Mouse (Mus musculus) hindbrain, embryonic 15.5 days (tissue): ENCODE data around the gene Tm9sf3. TPM values are rescaled to one million over a fixed set of nuclear protein-coding genes. Genes with fewer than 3 reads are reported as not detected.
A peak's percentile ranks its signal among the peaks of the same experiment; 100 is the strongest.

ENCODE experiments used
- ATAC-seq: fragments of 200-750 bp; cut with Nextera tagmentation; 2 replicates; pipeline ENCODE4 v1.8.0; 2017; ENCODE audit warnings: low read depth, moderate number of reproducible peaks, moderate TSS enrichment; ENCODE audit not compliant: low FRiP score
- H3K27ac ChIP-seq: fragments of 300-500 bp; sonication (generic); replicated peaks from 2 replicates; pipeline ENCODE4 v1.5.1; 2015; ENCODE audit warnings: mild to moderate bottlenecking, inconsistent platforms
- H3K27me3 ChIP-seq: fragments of 300-500 bp; sonication (generic); 2 replicates; pipeline ENCODE4 v1.6.1; 2015; ENCODE audit warnings: control low read depth, inconsistent platforms
- H3K36me3 ChIP-seq: fragments of 300-500 bp; sonication (generic); 2 replicates; pipeline ENCODE4 v1.6.1; 2015; ENCODE audit warnings: control low read depth, inconsistent platforms
- H3K4me1 ChIP-seq: fragments of 300-500 bp; sonication (generic); replicated peaks from 2 replicates; pipeline ENCODE4 v1.6.1; 2015; ENCODE audit warnings: control low read depth, inconsistent platforms
- H3K4me2 ChIP-seq: fragments of 300-500 bp; sonication (generic); 2 replicates; pipeline ENCODE4 v1.6.1; 2015; ENCODE audit warnings: moderate library complexity, mild to moderate bottlenecking, inconsistent platforms
- H3K4me3 ChIP-seq: fragments of 300-500 bp; sonication (generic); 2 replicates; pipeline ENCODE4 v1.5.1; 2015; ENCODE audit warnings: mild to moderate bottlenecking, inconsistent platforms
- H3K9ac ChIP-seq: fragments of 300-500 bp; sonication (generic); 2 replicates; pipeline ENCODE4 v1.6.1; 2015; ENCODE audit warnings: inconsistent platforms
- H3K9me3 ChIP-seq: fragments of 300-500 bp; sonication (generic); 2 replicates; pipeline ENCODE4 v1.6.1; 2016; ENCODE audit warnings: control low read depth, inconsistent platforms
- WGBS: fragments of 180-500 bp; shearing (Covaris S2); methylation state at CpG from one replicate; pipeline ENCODE4 v1.1.7; 2015; 5-methylcytosine and 5-hydroxymethylcytosine counted together
- polyA plus RNA-seq: library from polyadenylated mRNA; unstranded; fragments of >200 nt; fragmentation: Nextera tagmentation; extraction: Ambion mirVana; gene quantifications from 2 replicates; pipeline ENCODE4 v1.2.1, GENCODE M21; 2015

Gene Tm9sf3
- polyA plus RNA-seq, 1 experiment from 2014 or later = 90.0 TPM

DNA sequence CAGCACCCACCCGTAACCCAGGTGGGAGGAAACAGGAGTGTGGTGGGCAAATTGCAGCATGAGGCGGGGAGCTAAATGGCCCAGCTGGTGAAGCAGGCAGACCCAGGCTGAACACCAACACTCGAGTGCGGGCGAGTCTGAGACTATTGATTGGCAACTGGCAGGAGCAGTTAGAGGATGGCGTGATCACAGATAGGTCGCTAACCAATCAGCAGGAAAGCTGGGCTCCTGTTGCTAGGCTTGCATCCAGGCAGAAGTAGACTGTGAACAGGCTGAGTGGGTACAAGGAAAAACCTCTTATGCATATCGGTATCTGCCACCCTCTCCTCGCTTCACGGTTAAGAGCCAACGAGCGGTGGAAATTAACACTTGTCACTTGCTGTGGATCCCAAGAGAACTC lies 66.2 kb downstream of the Tm9sf3 start:
- H3K9me3 ChIP-seq = no peaks in the 10 kb centered on the region
- H3K4me1 ChIP-seq = peaks cover 6% of the 10 kb centered on the region; the same call in 1 of the 2 replicates
- no peak overlapping the region for H3K9ac ChIP-seq
- H3K36me3 ChIP-seq = no peaks in the 10 kb centered on the region
- no peak overlapping the region for H3K4me3 ChIP-seq
- no peak overlapping the region for H3K27ac ChIP-seq
- H3K4me2 ChIP-seq = no peak overlapping the region
- 81% methylated on average over 12 of the region's 12 CpGs for WGBS
- no peak for ATAC-seq
- no peaks in the 10 kb centered on the region for H3K27me3 ChIP-seq

DNA sequence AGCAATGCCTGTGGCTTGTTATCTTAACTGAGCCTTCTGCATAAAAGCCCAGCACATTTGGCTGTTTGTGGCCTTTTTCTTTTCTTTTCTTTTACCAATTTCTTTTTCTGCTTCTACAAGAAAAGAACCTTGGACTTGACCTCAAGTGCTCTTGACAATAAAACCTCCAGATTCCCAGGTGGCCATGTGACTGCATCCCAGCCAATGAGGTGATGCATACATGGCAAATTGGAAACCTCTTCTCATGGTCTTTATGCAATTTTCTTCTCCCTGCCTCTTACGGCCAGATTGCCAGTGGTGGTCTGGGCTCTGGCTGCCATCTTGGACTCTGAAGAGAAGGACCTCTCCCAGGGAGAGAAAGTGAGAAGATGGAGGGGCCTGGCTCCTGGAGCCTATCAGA lies 70.4 kb downstream of the Tm9sf3 start:
- H3K27ac ChIP-seq = no peak overlapping the region
- no peak for ATAC-seq
- H3K4me1 ChIP-seq = peaks cover 8% of the 10 kb centered on the region; the same call in 1 of the 2 replicates
- no peak overlapping the region for H3K4me2 ChIP-seq
- H3K4me3 ChIP-seq = no peak overlapping the region
- 86% methylated on average over 1 of the region's 1 CpGs for WGBS
- H3K36me3 ChIP-seq = no peaks in the 10 kb centered on the region
- H3K9ac ChIP-seq = no peak overlapping the region
- no peaks in the 10 kb centered on the region for H3K27me3 ChIP-seq
- no peaks in the 10 kb centered on the region for H3K9me3 ChIP-seq

DNA sequence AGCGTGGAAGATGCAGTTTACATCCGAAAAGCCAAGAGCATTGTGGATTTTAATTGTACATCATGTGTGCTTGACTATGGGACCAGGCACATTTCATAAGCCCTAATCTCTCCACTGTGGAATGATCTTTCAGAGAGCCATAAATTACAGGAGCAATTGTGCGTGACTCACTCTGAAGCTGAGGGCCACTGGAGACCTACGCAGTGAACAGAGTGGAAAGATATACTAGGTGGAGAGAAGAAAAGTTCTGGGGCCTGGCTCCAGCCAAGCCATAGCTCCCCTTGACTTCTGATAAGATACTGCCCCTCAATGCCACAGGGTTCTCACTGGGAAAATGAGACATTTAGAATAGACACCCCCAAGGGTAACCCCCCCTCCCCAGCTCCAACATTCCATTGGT lies 70.8 kb downstream of the Tm9sf3 start:
- Histone ChIP-seq H3K27ac (no peak overlapping the region), H3K27me3 (no peaks in the 10 kb centered on the region), H3K36me3 (no peaks in the 10 kb centered on the region), H3K4me1 (peaks cover 8% of the 10 kb centered on the region; the same call in 1 of the 2 replicates), H3K4me3 (no peak overlapping the region), H3K9me3 (no peaks in the 10 kb centered on the region), H3K9ac (no peak overlapping the region), H3K4me2 (no peak overlapping the region)
- peak; percentile 38; the same call in 1 of the 2 replicates for ATAC-seq
- 69% methylated on average over 4 of the region's 4 CpGs for WGBS

- no peak for ATAC-seq
- no peak overlapping the region for H3K27ac ChIP-seq
- H3K9me3 ChIP-seq = no peaks in the 10 kb centered on the region
- H3K4me1 ChIP-seq = peaks cover 8% of the 10 kb centered on the region; the same call in 1 of the 2 replicates
- WGBS = 84% methylated on average over 9 of the region's 9 CpGs
- H3K9ac ChIP-seq = no peak overlapping the region
- H3K4me2 ChIP-seq = no peak overlapping the region
- H3K4me3 ChIP-seq = no peak overlapping the region
- no peaks in the 10 kb centered on the region for H3K36me3 ChIP-seq
- no peaks in the 10 kb centered on the region for H3K27me3 ChIP-seq
Observed at GRCm38 (mm10) chr19:41191724-41192123, 72.1 kb downstream of the Tm9sf3 start.

GRCm38 (mm10) chr19:41190876-41191434 lies 72.8 kb downstream of the Tm9sf3 start:
- Histone ChIP-seq H3K9me3 (no peaks in the 10 kb centered on the region), H3K4me1 (peaks cover 8% of the 10 kb centered on the region; the same call in 1 of the 2 replicates), H3K4me2 (no peak overlapping the region), H3K9ac (no peak overlapping the region), H3K27ac (no peak overlapping the region), H3K36me3 (no peaks in the 10 kb centered on the region), H3K4me3 (no peak overlapping the region), H3K27me3 (no peaks in the 10 kb centered on the region)
- peak; percentile 48; the same call in 1 of the 2 replicates for ATAC-seq
- WGBS = 22% methylated on average over 6 of the region's 6 CpGs

DNA sequence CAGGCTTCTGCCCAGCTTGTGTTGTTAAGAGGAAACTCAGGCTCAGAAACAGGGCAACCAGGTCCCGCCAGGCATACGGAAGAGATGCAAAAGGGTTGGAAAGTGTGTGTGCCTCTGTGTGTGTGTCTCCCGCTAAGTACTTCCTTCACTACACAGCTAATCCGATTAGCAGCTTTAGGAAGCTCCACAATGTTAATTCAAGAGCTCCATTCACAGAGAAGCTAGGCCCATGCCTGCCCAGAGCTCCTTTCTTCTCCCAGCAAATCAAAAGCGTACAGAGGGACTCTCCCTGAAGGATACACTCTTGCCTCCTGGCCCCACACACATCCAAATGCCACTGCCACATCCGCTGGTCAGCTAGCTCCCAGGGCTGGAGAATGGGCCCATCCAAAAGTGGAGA lies 86.5 kb downstream of the Tm9sf3 start:
- Histone ChIP-seq H3K4me3 (no peak overlapping the region), H3K27ac (no peak overlapping the region), H3K9ac (no peak overlapping the region), H3K4me2 (no peak overlapping the region), H3K36me3 (no peaks in the 10 kb centered on the region), H3K4me1 (0 out of 2 replicates have a peak, but pooled peaks cover 4% of the 10 kb centered on the region), H3K9me3 (no peaks in the 10 kb centered on the region), H3K27me3 (no peaks in the 10 kb centered on the region)
- WGBS = 53% methylated on average over 6 of the region's 6 CpGs
- ATAC-seq = no peak

DNA sequence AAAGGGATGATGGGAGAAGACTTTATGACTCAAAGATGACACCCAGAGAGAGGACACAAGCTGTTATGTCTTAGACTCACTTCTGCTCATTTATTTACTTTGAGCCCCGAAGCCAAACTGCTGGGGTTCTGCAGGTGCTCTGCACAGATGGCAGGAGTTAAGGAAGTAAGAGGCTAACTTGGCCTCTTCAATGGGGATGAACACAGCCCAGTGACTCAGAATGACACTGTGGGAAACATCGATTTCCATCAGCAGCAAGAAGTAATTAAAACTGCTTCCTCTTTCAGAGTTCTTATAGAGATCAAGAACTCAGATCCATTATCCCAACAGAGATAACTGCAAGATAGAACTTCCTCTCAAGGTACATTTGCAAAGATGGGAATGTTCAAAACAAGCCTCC lies 86.9 kb downstream of the Tm9sf3 start:
- Histone ChIP-seq H3K4me2 (no peak overlapping the region), H3K9me3 (no peaks in the 10 kb centered on the region), H3K36me3 (no peaks in the 10 kb centered on the region), H3K27ac (no peak overlapping the region), H3K27me3 (no peaks in the 10 kb centered on the region), H3K4me3 (no peak overlapping the region), H3K4me1 (0 out of 2 replicates have a peak, but pooled peaks cover 4% of the 10 kb centered on the region), H3K9ac (no peak overlapping the region)
- WGBS = 73% methylated on average over 2 of the region's 2 CpGs
- ATAC-seq = no peak

GRCm38 (mm10) chr19:41165914-41166235 lies 97.9 kb downstream of the Tm9sf3 start:
- Histone ChIP-seq H3K36me3 (no peaks in the 10 kb centered on the region), H3K4me2 (no peak overlapping the region), H3K27ac (no peak overlapping the region), H3K9me3 (no peaks in the 10 kb centered on the region), H3K4me1 (peaks cover 6% of the 10 kb centered on the region), H3K4me3 (no peak overlapping the region), H3K27me3 (0 out of 2 replicates have a peak, but pooled peaks cover 3% of the 10 kb centered on the region), H3K9ac (no peak overlapping the region)
- WGBS = 57% methylated on average over 5 of the region's 5 CpGs
- 0 out of 2 replicates have a peak, but pooled peaks have one; percentile 48 for ATAC-seq

DNA sequence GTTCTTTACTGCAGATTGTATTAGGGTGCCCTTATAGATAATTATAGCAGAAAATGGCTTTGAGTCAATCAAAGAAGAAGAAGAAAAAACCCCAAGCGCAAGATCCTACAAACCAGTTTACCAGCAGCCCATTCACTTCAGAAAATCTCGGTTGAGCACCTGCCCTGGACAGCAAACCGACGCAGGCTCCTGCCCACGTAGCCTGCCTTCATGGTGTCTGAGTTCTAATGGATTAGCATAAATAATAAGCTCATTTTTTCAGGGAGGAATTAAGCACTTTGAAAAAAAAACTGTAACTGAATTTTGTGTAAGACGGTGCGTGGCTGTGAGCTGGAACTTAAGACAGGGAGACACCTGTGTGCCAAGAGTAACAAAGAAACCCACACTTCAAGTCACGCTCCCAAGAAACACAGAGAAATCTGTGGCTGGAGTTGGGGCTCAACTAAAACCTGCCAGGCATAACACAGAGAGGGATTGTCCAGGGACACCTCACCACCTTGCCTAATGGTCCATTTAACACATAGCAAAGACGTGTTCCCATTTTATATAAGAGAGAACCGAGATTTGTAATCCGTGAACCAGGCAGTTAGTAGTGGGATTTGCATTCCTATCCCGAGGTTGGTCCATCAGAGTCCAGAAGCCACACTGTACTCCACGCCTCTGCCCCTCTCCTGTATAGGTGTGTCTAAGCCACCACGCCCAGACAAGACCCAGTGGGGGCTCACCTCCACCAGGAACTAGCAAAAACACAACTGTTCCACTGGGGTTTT lies 98.5 kb downstream of the Tm9sf3 start:
- H3K4me3 ChIP-seq = no peak overlapping the region
- H3K4me2 ChIP-seq = no peak overlapping the region
- no peak overlapping the region for H3K9ac ChIP-seq
- H3K9me3 ChIP-seq = no peaks in the 10 kb centered on the region
- no peak overlapping the region for H3K27ac ChIP-seq
- WGBS = 49% methylated on average over 14 of the region's 14 CpGs
- 0 out of 2 replicates have a peak, but pooled peaks cover 3% of the 10 kb centered on the region for H3K27me3 ChIP-seq
- peaks cover 6% of the 10 kb centered on the region for H3K4me1 ChIP-seq
- ATAC-seq = no peak
- no peaks in the 10 kb centered on the region for H3K36me3 ChIP-seq

DNA sequence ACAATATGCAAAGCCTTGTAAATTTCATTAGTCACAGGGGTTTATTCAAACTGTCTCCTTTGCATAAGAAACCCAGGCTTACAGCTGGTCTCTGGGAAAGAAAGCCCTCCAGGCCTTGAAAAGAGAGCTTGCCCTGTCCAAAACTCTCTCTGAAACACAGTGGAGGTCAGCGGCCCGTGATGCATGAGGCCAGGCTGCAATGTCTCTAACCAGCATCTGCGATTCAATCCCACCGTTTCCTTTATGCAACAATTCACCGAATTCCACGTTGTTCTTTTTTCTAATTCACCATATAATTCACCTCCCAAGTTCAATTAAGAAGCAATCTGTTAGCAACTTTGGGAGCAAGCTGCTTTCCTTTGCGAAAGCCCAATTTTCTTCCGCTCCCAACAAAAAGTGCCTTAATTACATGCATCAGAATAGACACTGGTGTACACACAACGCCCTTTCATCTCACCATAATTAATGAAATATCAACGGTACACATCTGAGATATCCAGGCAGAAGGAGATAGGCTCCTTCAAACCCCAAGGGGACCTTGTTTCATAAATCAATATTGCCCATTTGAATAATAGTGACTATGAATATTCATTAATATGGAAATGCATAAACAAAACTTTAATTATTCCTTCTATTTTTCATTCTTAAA lies 99.2 kb downstream of the Tm9sf3 start:
- Histone ChIP-seq H3K9ac (no peak overlapping the region), H3K36me3 (no peaks in the 10 kb centered on the region), H3K9me3 (no peaks in the 10 kb centered on the region), H3K4me2 (no peak overlapping the region), H3K4me1 (peaks cover 6% of the 10 kb centered on the region), H3K27ac (0 out of 2 replicates have a peak overlapping the region, but pooled peaks have one; percentile 6), H3K27me3 (0 out of 2 replicates have a peak, but pooled peaks cover 3% of the 10 kb centered on the region), H3K4me3 (no peak overlapping the region)
- ATAC-seq = no peak
- WGBS = 14% methylated on average over 10 of the region's 10 CpGs
